Mouse (Mus musculus): ENCODE results near the gene Tamm41. TPM values are rescaled to one million over a fixed set of nuclear protein-coding genes. Genes with fewer than 3 reads are reported as not detected.

Tamm41 gene
- polyA plus RNA-seq, 1 experiment from 2014 or later, result 55.5 TPM

DNA sequence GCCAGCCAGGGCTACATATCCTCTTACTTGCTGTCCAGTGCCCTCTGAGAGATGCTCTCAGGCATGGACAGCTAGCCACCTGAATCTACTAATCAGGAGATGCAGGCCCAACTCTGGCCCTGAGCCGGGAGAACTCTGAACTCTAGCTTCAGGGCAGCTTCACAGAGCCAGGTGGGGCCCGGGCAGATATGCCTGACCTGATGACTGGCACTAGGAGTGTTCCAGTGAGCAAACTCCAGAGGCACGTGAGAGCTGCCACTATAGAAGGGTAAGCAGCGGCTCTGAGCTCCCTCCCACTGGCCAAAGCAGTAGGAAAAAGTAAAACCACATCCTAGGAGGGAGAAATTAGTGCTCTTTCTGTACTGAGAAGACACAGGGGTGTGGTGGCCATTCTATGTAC, 24.1 kb downstream of the Tamm41 start:
- WGBS, result 93% methylated on average over 4 of the region's 4 CpGs
- H3K4me2 ChIP-seq (replicated peaks), result no peak overlapping the region
- H3K27me3 ChIP-seq, result no peaks in the 10 kb centered on the region
- H3K4me1 ChIP-seq (replicated peaks), result no peaks in the 10 kb centered on the region
- H3K36me3 ChIP-seq, result peaks cover 72% of the 10 kb centered on the region
- ATAC-seq, result no peak
- H3K27ac ChIP-seq, result no peak overlapping the region
- H3K4me3 ChIP-seq (replicated peaks), result no peak overlapping the region
- no peak overlapping the region for H3K9ac ChIP-seq (replicated peaks)
- no peaks in the 10 kb centered on the region for H3K9me3 ChIP-seq

DNA sequence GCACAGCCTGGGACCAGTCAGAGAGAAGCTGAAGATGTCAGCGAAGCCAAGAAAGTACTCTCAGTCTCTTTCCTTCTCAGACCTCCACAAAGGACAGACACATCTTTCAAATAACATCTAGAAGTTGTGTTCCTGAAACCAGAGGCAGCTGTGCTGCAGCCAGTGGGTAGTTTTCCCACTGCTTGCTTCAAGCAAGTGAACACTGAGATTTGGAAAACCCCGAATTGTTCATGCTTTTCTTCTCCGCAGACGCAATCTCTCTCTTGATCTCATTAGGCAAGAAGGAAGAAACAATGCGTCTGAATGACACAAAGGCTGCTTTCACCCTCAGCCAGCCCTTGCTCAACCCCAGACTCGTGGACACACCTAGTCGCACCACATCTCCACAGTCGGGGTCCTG, 25.9 kb downstream of the Tamm41 start:
- Histone ChIP-seq H3K27me3 (no peaks in the 10 kb centered on the region), H3K27ac (no peak overlapping the region), H3K4me2 (replicated peaks) (no peak overlapping the region), H3K9ac (replicated peaks) (no peak overlapping the region), H3K9me3 (no peaks in the 10 kb centered on the region), H3K4me3 (replicated peaks) (no peak overlapping the region), H3K4me1 (replicated peaks) (peaks cover 9% of the 10 kb centered on the region), H3K36me3 (peaks cover 59% of the 10 kb centered on the region)
- ATAC-seq, result no peak
- 82% methylated on average over 8 of the region's 8 CpGs for WGBS

DNA sequence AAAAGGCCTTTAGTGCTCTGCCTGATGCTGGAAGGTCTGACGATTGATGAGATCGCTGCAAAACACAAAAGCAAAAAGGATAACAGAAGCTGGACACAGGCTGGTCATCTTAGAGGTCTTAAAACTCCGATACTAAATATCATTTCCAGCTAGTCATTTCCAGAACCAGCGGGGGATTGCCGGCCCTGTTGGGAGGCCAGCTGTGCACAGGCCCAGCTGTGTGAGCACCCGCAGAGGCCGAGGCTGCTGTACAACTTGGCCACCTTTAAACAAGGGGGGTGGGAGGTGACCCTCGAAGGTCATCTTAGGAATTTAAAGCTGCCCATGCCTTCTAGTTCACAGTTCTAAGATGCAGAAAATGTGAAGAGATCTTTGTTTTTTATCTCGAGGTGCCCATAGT, 26.9 kb downstream of the Tamm41 start:
- H3K4me1 ChIP-seq (replicated peaks), result peaks cover 15% of the 10 kb centered on the region
- H3K27ac ChIP-seq, result no peak overlapping the region
- peaks cover 50% of the 10 kb centered on the region for H3K36me3 ChIP-seq
- H3K4me2 ChIP-seq (replicated peaks), result no peak overlapping the region
- 87% methylated on average over 9 of the region's 9 CpGs for WGBS
- no peaks in the 10 kb centered on the region for H3K9me3 ChIP-seq
- no peak overlapping the region for H3K9ac ChIP-seq (replicated peaks)
- H3K4me3 ChIP-seq (replicated peaks), result no peak overlapping the region
- no peak for ATAC-seq
- no peaks in the 10 kb centered on the region for H3K27me3 ChIP-seq

DNA sequence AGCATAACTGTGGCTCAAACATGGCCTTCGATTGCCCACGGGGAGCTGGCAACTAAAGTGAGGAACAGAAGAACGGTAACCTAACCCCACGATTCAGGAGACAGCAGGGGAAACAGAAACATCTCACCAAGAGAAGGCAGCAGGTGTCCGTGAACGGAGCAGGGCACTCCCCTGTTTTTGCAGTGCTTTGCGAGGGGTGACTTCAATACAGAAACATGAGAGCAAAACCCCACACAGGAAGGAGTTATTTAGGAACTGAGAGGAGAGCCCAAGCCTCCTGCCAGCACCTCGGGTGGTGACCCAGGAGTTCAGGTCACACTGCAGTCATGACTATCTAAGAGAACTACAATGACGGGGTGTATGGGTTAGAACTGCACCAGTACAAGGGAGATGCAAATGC, 27.4 kb downstream of the Tamm41 start:
- H3K4me3 ChIP-seq (replicated peaks), result no peak overlapping the region
- H3K27me3 ChIP-seq, result no peaks in the 10 kb centered on the region
- no peak overlapping the region for H3K27ac ChIP-seq
- H3K36me3 ChIP-seq, result peaks cover 46% of the 10 kb centered on the region
- peaks cover 15% of the 10 kb centered on the region for H3K4me1 ChIP-seq (replicated peaks)
- 89% methylated on average over 9 of the region's 9 CpGs for whole genome bisulfite sequencing
- no peak for ATAC-seq
- no peaks in the 10 kb centered on the region for H3K9me3 ChIP-seq
- no peak overlapping the region for H3K9ac ChIP-seq (replicated peaks)
- H3K4me2 ChIP-seq (replicated peaks), result no peak overlapping the region

DNA sequence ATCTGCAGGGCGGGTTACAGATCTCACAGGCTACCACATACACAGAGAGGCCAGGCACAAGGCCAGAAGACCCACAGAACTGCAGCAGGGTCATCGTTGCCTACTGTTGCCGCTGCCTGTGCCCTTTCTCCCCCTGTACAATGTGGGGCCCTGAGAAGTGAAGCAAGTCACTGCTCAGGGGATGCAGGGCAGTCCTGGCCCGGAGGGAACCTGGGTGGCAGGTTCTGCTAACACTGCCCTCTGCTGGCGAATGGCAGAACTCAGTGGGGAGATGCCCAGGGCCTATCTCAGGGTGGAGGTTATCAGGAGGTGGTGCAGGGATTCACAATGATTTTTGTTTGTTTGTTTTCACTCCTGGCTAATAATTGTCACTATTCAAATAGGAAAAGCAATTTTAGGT, 29.9 kb downstream of the Tamm41 start:
- peak; percentile 70 for ATAC-seq
- H3K27me3 ChIP-seq, result no peaks in the 10 kb centered on the region
- peaks cover 49% of the 10 kb centered on the region for H3K36me3 ChIP-seq
- no peak overlapping the region for H3K4me3 ChIP-seq (replicated peaks)
- WGBS, result 25% methylated on average over 5 of the region's 5 CpGs
- no peak overlapping the region; the same call in 1 of the 2 replicates for H3K27ac ChIP-seq
- H3K9ac ChIP-seq (replicated peaks), result no peak overlapping the region
- H3K4me2 ChIP-seq (replicated peaks), result no peak overlapping the region
- H3K4me1 ChIP-seq (replicated peaks), result peaks cover 15% of the 10 kb centered on the region
- H3K9me3 ChIP-seq, result no peaks in the 10 kb centered on the region

DNA sequence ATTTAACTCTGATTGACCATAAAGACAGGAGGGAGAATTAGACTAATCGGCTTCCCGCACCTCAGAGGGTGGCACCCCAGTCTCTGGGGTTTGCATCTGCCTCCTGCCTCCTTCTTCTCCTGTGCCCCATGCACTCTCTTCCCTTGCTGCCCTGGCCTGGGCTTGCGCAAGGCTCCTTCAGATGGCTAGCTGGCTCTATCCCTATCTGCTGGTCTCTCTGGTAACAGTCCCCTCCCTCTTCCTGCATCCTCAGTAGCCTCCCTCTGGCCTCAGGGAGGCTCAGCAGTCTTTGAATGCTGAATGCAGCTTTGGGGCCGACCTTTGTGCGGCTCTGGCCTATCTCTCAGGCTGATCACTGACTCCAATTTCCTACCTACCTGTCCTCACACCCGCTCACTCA, 30.7 kb downstream of the Tamm41 start:
- Histone ChIP-seq H3K4me1 (replicated peaks) (peaks cover 15% of the 10 kb centered on the region), H3K9ac (replicated peaks) (peak overlapping the region; percentile 32; the same call in 1 of the 2 replicates), H3K9me3 (no peaks in the 10 kb centered on the region), H3K36me3 (peaks cover 48% of the 10 kb centered on the region), H3K27me3 (no peaks in the 10 kb centered on the region), H3K4me2 (replicated peaks) (no peak overlapping the region), H3K27ac (peak overlapping the region; percentile 56), H3K4me3 (replicated peaks) (no peak overlapping the region)
- ATAC-seq, result no peak
- WGBS, result 31% methylated on average over 6 of the region's 6 CpGs

DNA sequence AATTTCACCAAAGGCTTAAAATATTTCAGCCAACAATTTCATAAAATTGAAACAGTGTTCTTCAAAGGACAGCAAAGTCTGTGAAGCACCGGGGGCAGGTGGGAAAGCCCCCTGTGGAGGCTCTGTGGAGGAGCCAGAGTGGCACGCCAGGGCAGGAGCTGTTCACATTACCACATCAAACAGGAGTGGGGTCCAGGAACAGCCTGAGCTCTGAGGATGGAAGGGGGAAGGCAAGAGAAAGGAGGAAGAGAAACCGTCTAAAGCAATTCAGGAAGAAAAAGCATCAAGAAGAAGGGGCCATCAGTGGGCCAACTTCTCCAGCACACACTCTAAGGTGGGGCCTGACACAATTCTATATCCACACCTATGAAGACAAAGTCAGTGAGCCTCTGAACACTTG, 31.6 kb downstream of the Tamm41 start:
- Histone ChIP-seq H3K9me3 (no peaks in the 10 kb centered on the region), H3K27me3 (no peaks in the 10 kb centered on the region), H3K9ac (replicated peaks) (0 out of 2 replicates have a peak overlapping the region, but pooled peaks have one; percentile 19), H3K4me1 (replicated peaks) (peaks cover 15% of the 10 kb centered on the region), H3K27ac (0 out of 2 replicates have a peak overlapping the region, but pooled peaks have one; percentile 17), H3K36me3 (peaks cover 40% of the 10 kb centered on the region), H3K4me2 (replicated peaks) (no peak overlapping the region), H3K4me3 (replicated peaks) (no peak overlapping the region)
- 74% methylated on average over 3 of the region's 3 CpGs for WGBS
- no peak for ATAC-seq

DNA sequence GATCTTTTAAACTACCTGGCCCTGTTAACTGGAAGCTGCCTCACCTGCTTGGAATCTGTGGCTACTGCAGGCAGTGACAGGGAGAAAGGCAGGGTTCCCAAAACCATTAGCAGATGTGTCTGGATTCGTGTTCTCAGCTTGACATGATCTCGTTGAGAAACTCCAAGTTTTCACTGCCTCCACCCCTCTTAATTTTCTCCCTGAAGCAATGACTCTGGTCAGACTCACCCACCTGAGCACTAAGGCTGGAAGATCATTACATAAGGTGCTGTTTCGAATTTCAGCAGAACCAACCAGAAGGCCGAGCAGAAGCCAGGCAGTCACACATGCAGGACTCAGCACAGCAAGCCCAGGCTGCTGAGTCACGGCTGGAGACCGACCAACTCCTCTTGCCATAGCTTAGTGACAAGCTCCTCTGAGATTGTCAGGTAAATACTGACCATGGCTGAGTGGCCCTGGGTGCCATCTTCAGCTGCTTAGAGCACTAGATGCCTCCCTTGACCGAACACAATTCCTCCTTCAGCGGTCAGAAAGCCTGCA, 32.3 kb downstream of the Tamm41 start:
- no peak for ATAC-seq

DNA sequence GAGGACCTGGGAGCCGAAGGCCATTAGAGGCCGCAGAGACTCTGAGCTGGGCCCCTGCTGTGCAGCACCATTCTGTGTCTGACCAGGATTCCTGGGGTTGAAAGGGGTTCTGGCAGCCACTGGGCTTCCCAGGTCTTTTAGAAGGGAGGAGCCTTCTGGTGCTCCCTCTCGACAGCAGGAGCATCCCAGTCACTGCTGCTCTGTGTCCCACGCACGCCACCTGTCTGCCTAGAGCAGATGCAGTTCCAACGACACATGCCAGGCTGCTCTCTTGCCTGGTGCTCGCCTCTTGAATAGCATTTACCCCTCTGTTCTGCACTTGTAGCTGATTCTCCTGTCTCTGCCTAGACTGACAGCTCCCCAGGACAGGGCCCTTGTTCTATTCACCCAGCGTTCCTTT, 33.0 kb downstream of the Tamm41 start:
- H3K4me3 ChIP-seq (replicated peaks), result no peak overlapping the region
- no peak overlapping the region for H3K4me2 ChIP-seq (replicated peaks)
- no peak for ATAC-seq
- 79% methylated on average over 8 of the region's 8 CpGs for WGBS
- H3K36me3 ChIP-seq, result peaks cover 38% of the 10 kb centered on the region
- H3K9ac ChIP-seq (replicated peaks), result no peak overlapping the region
- no peaks in the 10 kb centered on the region for H3K9me3 ChIP-seq
- no peaks in the 10 kb centered on the region for H3K27me3 ChIP-seq
- H3K4me1 ChIP-seq (replicated peaks), result peaks cover 15% of the 10 kb centered on the region
- no peak overlapping the region for H3K27ac ChIP-seq

More for the DNA sequence above, 32.3 kb downstream of the Tamm41 start:
- WGBS, result 88% methylated on average over 8 of the region's 8 CpGs
- peaks cover 36% of the 10 kb centered on the region for H3K36me3 ChIP-seq
- H3K4me1 ChIP-seq (replicated peaks), result peaks cover 15% of the 10 kb centered on the region
- no peaks in the 10 kb centered on the region for H3K9me3 ChIP-seq
- no peak overlapping the region for H3K9ac ChIP-seq (replicated peaks)
- H3K27ac ChIP-seq, result no peak overlapping the region
- no peak overlapping the region for H3K4me2 ChIP-seq (replicated peaks)
- H3K27me3 ChIP-seq, result no peaks in the 10 kb centered on the region
- H3K4me3 ChIP-seq (replicated peaks), result no peak overlapping the region

DNA sequence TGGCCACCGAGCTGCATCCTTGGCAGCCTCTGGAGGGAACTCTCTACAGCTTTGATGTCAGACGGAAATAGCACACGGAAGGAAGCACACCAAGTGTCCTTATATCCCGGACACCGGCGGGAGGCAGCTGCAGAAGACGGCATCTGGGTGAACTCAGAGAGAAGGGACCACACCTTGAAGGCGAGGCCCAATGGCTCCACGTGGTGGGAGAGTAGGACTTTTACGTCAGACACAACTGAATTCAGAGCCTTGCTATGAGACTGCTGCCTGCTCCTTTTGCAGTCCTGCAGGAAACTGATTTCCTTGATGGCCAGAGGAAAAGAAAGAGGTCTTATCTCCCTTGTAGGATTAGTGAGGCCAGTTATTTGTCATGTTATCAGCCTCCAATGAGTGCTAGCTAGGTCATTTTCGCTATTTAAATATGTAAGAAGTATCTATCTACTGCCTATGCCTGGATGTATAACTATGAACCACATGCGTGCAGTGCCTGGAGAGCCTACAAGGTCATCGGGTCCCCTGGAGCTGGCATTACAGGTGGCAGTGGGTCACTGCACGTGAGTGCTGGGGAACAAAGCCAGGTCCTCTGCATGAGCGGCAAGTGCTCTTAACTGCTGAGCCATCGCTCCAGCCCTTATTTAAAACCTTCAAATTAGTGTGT, 39.2 kb downstream of the Tamm41 start:
- no peak overlapping the region for H3K4me3 ChIP-seq (replicated peaks)
- H3K4me1 ChIP-seq (replicated peaks), result no peaks in the 10 kb centered on the region
- WGBS, result 92% methylated on average over 16 of the region's 16 CpGs
- peaks cover 14% of the 10 kb centered on the region; the same call in 1 of the 2 replicates for H3K36me3 ChIP-seq
- ATAC-seq, result no peak
- H3K9ac ChIP-seq (replicated peaks), result no peak overlapping the region
- no peaks in the 10 kb centered on the region for H3K27me3 ChIP-seq
- H3K9me3 ChIP-seq, result no peaks in the 10 kb centered on the region
- no peak overlapping the region for H3K4me2 ChIP-seq (replicated peaks)
- H3K27ac ChIP-seq, result no peak overlapping the region

DNA sequence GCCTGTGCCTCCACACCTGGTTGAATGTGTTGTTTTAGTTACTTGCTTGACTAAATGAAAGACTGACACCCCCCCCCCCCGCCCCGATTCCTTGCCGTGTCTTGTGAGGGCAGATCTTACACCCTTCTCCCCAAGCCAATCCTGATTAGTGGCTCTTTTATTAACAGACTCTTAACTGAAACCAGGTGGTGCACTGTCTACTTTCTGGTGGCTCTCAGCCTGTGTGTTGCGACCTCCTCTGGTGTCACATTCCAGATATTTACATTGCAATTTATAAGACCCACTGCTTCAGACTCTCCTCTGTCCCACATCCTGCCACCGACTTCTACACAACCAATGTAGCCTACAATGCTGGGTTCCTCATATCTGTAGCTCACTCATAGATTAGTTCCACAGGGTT, 40.2 kb downstream of the Tamm41 start:
- H3K9ac ChIP-seq (replicated peaks), result no peak overlapping the region
- no peaks in the 10 kb centered on the region for H3K9me3 ChIP-seq
- no peaks in the 10 kb centered on the region for H3K4me1 ChIP-seq (replicated peaks)
- no peak for ATAC-seq
- no peak overlapping the region for H3K27ac ChIP-seq
- no peaks in the 10 kb centered on the region for H3K27me3 ChIP-seq
- peaks cover 11% of the 10 kb centered on the region; the same call in 1 of the 2 replicates for H3K36me3 ChIP-seq
- H3K4me2 ChIP-seq (replicated peaks), result no peak overlapping the region
- no peak overlapping the region for H3K4me3 ChIP-seq (replicated peaks)
- WGBS, result 93% methylated on average over 5 of the region's 5 CpGs

DNA sequence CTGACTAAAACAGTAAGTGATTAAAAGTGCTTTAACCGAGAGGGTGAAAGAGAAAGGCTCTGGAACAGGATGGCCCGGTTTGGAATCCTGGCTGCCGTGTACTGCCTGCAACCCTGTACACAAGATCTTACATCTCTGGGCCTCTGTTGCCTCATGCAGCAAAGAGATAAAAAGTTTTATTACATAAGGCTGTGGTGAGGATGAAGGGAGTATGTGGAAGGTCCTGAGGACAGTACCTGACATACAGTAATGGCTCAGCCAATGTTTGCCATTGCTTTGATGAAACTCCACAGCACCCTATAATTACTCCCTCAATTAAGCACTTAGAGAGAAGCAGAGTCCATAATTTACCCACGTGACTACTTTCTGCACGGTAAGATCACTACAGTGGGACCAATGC, 40.8 kb downstream of the Tamm41 start:
- no peaks in the 10 kb centered on the region for H3K9me3 ChIP-seq

More for the DNA sequence above, 40.8 kb downstream of the Tamm41 start:
- Histone ChIP-seq H3K36me3 (peaks cover 11% of the 10 kb centered on the region; the same call in 1 of the 2 replicates), H3K4me2 (replicated peaks) (no peak overlapping the region), H3K27ac (no peak overlapping the region), H3K27me3 (no peaks in the 10 kb centered on the region), H3K9ac (replicated peaks) (no peak overlapping the region), H3K4me1 (replicated peaks) (no peaks in the 10 kb centered on the region), H3K4me3 (replicated peaks) (no peak overlapping the region)
- no peak for ATAC-seq
- whole genome bisulfite sequencing, result 85% methylated on average over 5 of the region's 5 CpGs

Data from midbrain, embryonic 13.5 days (tissue).